Mouse (Mus musculus) stomach, postnatal 0 days (tissue): ENCODE measurements around the gene Erc2.

Experiments used
- CTCF ChIP-seq: IDR thresholded peaks from 2 replicates; pipeline ENCODE4 v1.5.1; 2016; ENCODE audit warnings: antibody characterized with exemption, low read depth, mild to moderate bottlenecking, moderate library complexity
- EP300 ChIP-seq: optimal IDR thresholded peaks from 2 replicates; pipeline ENCODE3; 2016; ENCODE audit warnings: antibody characterized with exemption

DNA sequence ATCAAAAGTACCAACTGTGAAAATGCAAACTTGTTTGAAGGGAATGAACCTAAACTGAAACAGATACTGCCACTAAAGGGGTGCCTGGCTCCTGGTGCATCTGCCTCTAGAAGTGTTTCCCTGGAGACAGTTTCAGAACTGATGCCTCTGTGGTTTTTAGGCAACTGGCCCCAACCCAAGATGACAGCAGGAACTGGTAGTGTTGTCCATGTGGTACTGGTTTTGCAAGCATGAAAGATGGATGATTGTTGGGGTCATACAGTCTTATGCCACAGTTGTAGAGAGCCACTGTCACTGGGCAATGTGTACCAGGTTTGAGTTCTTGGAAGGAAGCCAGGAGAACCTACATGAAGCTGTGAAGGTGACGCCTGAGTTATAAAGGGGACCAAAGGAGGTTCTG lies 365.2 kb downstream of the Erc2 start:
- TF ChIP-seq EP300 (no peak), CTCF (no peak)
